Mouse (Mus musculus) erythroblast, embryonic 14.5 days (primary cell): Measurements from ENCODE around the gene Tenm4.

ENCODE experiments used
- GATA1 ChIP-seq: IDR thresholded peaks from 2 replicates; pipeline ENCODE4 v1.6.1; 2012; ENCODE audit warnings: low read length, inconsistent platforms, mixed read lengths
- TAL1 ChIP-seq: IDR thresholded peaks from 3 replicates; pipeline ENCODE4 v1.6.1; 2012; ENCODE audit warnings: low read length, inconsistent platforms, mixed read lengths

GRCm38 (mm10) chr7:96270684-96271083 is 99.6 kb downstream of the Tenm4 start:
- TF ChIP-seq GATA1 = no peak
- TF ChIP-seq TAL1 = no peak
